Mouse (Mus musculus): ENCODE results near the gene Ntf5. TPM values are rescaled to one million over a fixed set of nuclear protein-coding genes. Genes with fewer than 3 reads are reported as not detected.

Gene Ntf5
- polyA plus RNA-seq, 1 experiment from 2014 or later: not detected

Small RNA genes lying within 50 kb of the gene (microRNA-seq; reads per million reads assigned to microRNA genes)
- gene Gm22133: not detected

Other genes starting within 250 kb of the Ntf5 start
- 0.34 and 1.8 TPM in 2 replicates for gene Slc17a7, start 249.7 kb upstream of the Ntf5 start, polyA plus RNA-seq (2015; fragmentation: Nextera tagmentation; extraction: Ambion mirVana)
- gene Gfy, start 234.1 kb upstream of the Ntf5 start, polyA plus RNA-seq (2015; fragmentation: Nextera tagmentation; extraction: Ambion mirVana): not detected in 2 replicates
- gene Pth2, start 232.7 kb upstream of the Ntf5 start, polyA plus RNA-seq (2015; fragmentation: Nextera tagmentation; extraction: Ambion mirVana): 1.8 and 2.1 TPM in 2 replicates
- gene Ccdc155, start 208.8 kb upstream of the Ntf5 start, polyA plus RNA-seq (2015; fragmentation: Nextera tagmentation; extraction: Ambion mirVana): 0.59 and 0.97 TPM in 2 replicates
- gene Dkkl1, start 201.5 kb upstream of the Ntf5 start, polyA plus RNA-seq (2015; fragmentation: Nextera tagmentation; extraction: Ambion mirVana): 1.5 and 1.6 TPM in 2 replicates
- 112 and 124 TPM in 2 replicates for gene Tead2, start 197.9 kb upstream of the Ntf5 start, polyA plus RNA-seq (2015; fragmentation: Nextera tagmentation; extraction: Ambion mirVana)
- gene Cd37, start 174.6 kb upstream of the Ntf5 start, polyA plus RNA-seq (2015; fragmentation: Nextera tagmentation; extraction: Ambion mirVana): 0.84 and 1.5 TPM in 2 replicates
- gene Slc6a16, start 172.6 kb upstream of the Ntf5 start, polyA plus RNA-seq (2015; fragmentation: Nextera tagmentation; extraction: Ambion mirVana): 0.24 and 0.28 TPM in 2 replicates
- not detected in 2 replicates for gene Slc6a21, start 136.2 kb upstream of the Ntf5 start, polyA plus RNA-seq (2015; fragmentation: Nextera tagmentation; extraction: Ambion mirVana)
- gene Trpm4, start 79.9 kb upstream of the Ntf5 start, polyA plus RNA-seq (2015; fragmentation: Nextera tagmentation; extraction: Ambion mirVana): 7.3 and 10.8 TPM in 2 replicates
- 0.10 and 0.26 TPM in 2 replicates for gene Hrc, start 78.4 kb upstream of the Ntf5 start, polyA plus RNA-seq (2015; fragmentation: Nextera tagmentation; extraction: Ambion mirVana)
- gene Ppfia3, start 46.7 kb upstream of the Ntf5 start, polyA plus RNA-seq (2015; fragmentation: Nextera tagmentation; extraction: Ambion mirVana): 17.2 and 19.8 TPM in 2 replicates
- gene Lin7b, start 43.1 kb upstream of the Ntf5 start, polyA plus RNA-seq (2015; fragmentation: Nextera tagmentation; extraction: Ambion mirVana): 7.1 and 7.9 TPM in 2 replicates
- gene Snrnp70, start 18.0 kb upstream of the Ntf5 start, polyA plus RNA-seq (2015; fragmentation: Nextera tagmentation; extraction: Ambion mirVana): 223 and 238 TPM in 2 replicates
- gene Kcna7, start 8.0 kb upstream of the Ntf5 start, polyA plus RNA-seq (2015; fragmentation: Nextera tagmentation; extraction: Ambion mirVana): not detected in 2 replicates
- gene Lhb, start 7.1 kb downstream of the Ntf5 start, polyA plus RNA-seq (2015; fragmentation: Nextera tagmentation; extraction: Ambion mirVana): 0.50 TPM in 1 of 2 replicates, not detected in the other
- 20.6 and 23.4 TPM in 2 replicates for gene Gys1, start 21.1 kb downstream of the Ntf5 start, polyA plus RNA-seq (2015; fragmentation: Nextera tagmentation; extraction: Ambion mirVana)
- 121 and 123 TPM in 2 replicates for gene Ruvbl2, start 24.4 kb downstream of the Ntf5 start, polyA plus RNA-seq (2015; fragmentation: Nextera tagmentation; extraction: Ambion mirVana)
- gene Ftl1, start 46.2 kb downstream of the Ntf5 start, polyA plus RNA-seq (2015; fragmentation: Nextera tagmentation; extraction: Ambion mirVana): 6,845 and 7,096 TPM in 2 replicates
- gene Bax, start 53.2 kb downstream of the Ntf5 start, polyA plus RNA-seq (2015; fragmentation: Nextera tagmentation; extraction: Ambion mirVana): 259 and 265 TPM in 2 replicates
- gene Tulp2, start 68.2 kb downstream of the Ntf5 start, polyA plus RNA-seq (2015; fragmentation: Nextera tagmentation; extraction: Ambion mirVana): 0.22 TPM in 1 of 2 replicates, not detected in the other
- not detected in 2 replicates for gene Gm45808, start 73.1 kb downstream of the Ntf5 start, polyA plus RNA-seq (2015; fragmentation: Nextera tagmentation; extraction: Ambion mirVana)
- 3.3 and 3.6 TPM in 2 replicates for gene Dhdh, start 75.1 kb downstream of the Ntf5 start, polyA plus RNA-seq (2015; fragmentation: Nextera tagmentation; extraction: Ambion mirVana)
- gene Nucb1, start 96.7 kb downstream of the Ntf5 start, polyA plus RNA-seq (2015; fragmentation: Nextera tagmentation; extraction: Ambion mirVana): 86.7 and 101 TPM in 2 replicates
- 11.7 and 11.9 TPM in 2 replicates for gene Ppp1r15a, start 112.6 kb downstream of the Ntf5 start, polyA plus RNA-seq (2015; fragmentation: Nextera tagmentation; extraction: Ambion mirVana)
- gene Plekha4, start 112.6 kb downstream of the Ntf5 start, polyA plus RNA-seq (2015; fragmentation: Nextera tagmentation; extraction: Ambion mirVana): 0.23 and 0.46 TPM in 2 replicates
- 0.13 and 0.21 TPM in 2 replicates for gene Hsd17b14, start 141.2 kb downstream of the Ntf5 start, polyA plus RNA-seq (2015; fragmentation: Nextera tagmentation; extraction: Ambion mirVana)
- 20.7 and 24.5 TPM in 2 replicates for gene Bcat2, start 156.5 kb downstream of the Ntf5 start, polyA plus RNA-seq (2015; fragmentation: Nextera tagmentation; extraction: Ambion mirVana)
- gene Fgf21, start 201.8 kb downstream of the Ntf5 start, polyA plus RNA-seq (2015; fragmentation: Nextera tagmentation; extraction: Ambion mirVana): 0.17 TPM in 1 of 2 replicates, not detected in the other
- not detected in 2 replicates for gene Fut1, start 203.6 kb downstream of the Ntf5 start, polyA plus RNA-seq (2015; fragmentation: Nextera tagmentation; extraction: Ambion mirVana)
- gene Izumo1, start 208.1 kb downstream of the Ntf5 start, polyA plus RNA-seq (2015; fragmentation: Nextera tagmentation; extraction: Ambion mirVana): 0.17 TPM in 1 of 2 replicates, not detected in the other
- gene Rasip1, start 213.8 kb downstream of the Ntf5 start, polyA plus RNA-seq (2015; fragmentation: Nextera tagmentation; extraction: Ambion mirVana): 7.5 and 9.4 TPM in 2 replicates
- 3.1 and 4.8 TPM in 2 replicates for gene Mamstr, start 226.3 kb downstream of the Ntf5 start, polyA plus RNA-seq (2015; fragmentation: Nextera tagmentation; extraction: Ambion mirVana)